Mouse (Mus musculus): ENCODE data around the gene Zswim4. TPM values are rescaled to one million over a fixed set of nuclear protein-coding genes. Genes with fewer than 3 reads are reported as not detected.

Gene Zswim4
- polyA plus RNA-seq, 1 experiment from 2014 or later, result 17.3 TPM

DNA sequence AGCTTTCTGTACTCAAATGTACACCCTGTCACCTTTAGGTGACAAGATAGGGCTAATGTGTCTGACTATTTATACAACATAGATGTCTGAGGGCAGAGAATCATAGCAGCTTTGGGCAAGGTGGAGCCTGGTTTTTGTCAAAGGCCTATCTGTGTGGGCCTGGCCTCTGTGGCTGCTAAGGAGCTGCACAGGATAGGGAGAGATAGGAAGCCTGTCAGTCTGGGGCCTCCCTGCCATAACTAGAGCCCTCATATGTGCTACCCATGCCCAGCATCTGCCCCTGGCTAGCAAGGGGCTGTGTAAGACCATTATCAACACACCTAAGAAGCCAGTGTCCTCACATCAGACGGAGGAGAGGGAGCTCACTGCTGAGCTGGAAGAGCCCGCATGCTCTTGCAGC is 69.2 kb downstream of the Zswim4 start:
- Histone ChIP-seq H3K4me2 (no peak overlapping the region), H3K4me1 (no peaks in the 10 kb centered on the region), H3K27me3 (no peaks in the 10 kb centered on the region), H3K27ac (no peak overlapping the region), H3K9ac (no peak overlapping the region), H3K9me3 (replicated peaks) (no peaks in the 10 kb centered on the region), H3K36me3 (peaks cover 33% of the 10 kb centered on the region), H3K4me3 (replicated peaks) (no peak overlapping the region)
- no peak for ATAC-seq (replicated peaks; ENCODE audit: low FRiP score)
- WGBS, result 97% methylated on average over 2 of the region's 2 CpGs

MicroRNAs encoded within 50 kb of the gene (microRNA counts, 519-probe panel; counts per million panel counts)
- microRNA mmu-miR-181c (2,702 counts per million, percentile 62 among the panel's probes with 10 or more counts), microRNA mmu-miR-23a (3,355 counts per million, percentile 88 among the panel's probes with 10 or more counts), microRNA mmu-miR-27a (3,685 counts per million, percentile 92 among the panel's probes with 10 or more counts)

Small RNA genes lying within 50 kb of the gene (microRNA-seq; reads per million reads assigned to microRNA genes)
- gene Mir181c (4,952 reads per million, percentile 92 among the genes with 10 or more reads in this experiment), gene Mir181d (2,810 reads per million, percentile 88 among the genes with 10 or more reads in this experiment), gene Mir23a (11,285 reads per million, percentile 96 among the genes with 10 or more reads in this experiment), gene Mir24-2 (not detected), gene Mir27a (167 reads per million, percentile 63 among the genes with 10 or more reads in this experiment), gene Mir3074-2 (not detected)

Other genes with a start within 250 kb of the Zswim4 start
- 11.0 and 11.5 TPM in 2 replicates for gene Samd1, start 239.4 kb downstream of the Zswim4 start, polyA plus RNA-seq (2015; fragmentation: Nextera tagmentation; extraction: Ambion mirVana)
- 1.2 and 1.3 TPM in 2 replicates for gene 1700067K01Rik, start 235.6 kb downstream of the Zswim4 start, polyA plus RNA-seq (2015; fragmentation: Nextera tagmentation; extraction: Ambion mirVana)
- 7.4 and 9.1 TPM in 2 replicates for gene 2210011C24Rik, start 224.9 kb downstream of the Zswim4 start, polyA plus RNA-seq (2015; fragmentation: Nextera tagmentation; extraction: Ambion mirVana)
- gene Palm3, start 215.6 kb downstream of the Zswim4 start, polyA plus RNA-seq (2015; fragmentation: Nextera tagmentation; extraction: Ambion mirVana), result 14.8 and 15.1 TPM in 2 replicates
- gene Il27ra, start 194.5 kb downstream of the Zswim4 start, polyA plus RNA-seq (2015; fragmentation: Nextera tagmentation; extraction: Ambion mirVana), result 2.3 and 3.2 TPM in 2 replicates
- gene Rln3, start 192.1 kb downstream of the Zswim4 start, polyA plus RNA-seq (2015; fragmentation: Nextera tagmentation; extraction: Ambion mirVana), result not detected in 2 replicates
- gene Gm10643, start 171.9 kb downstream of the Zswim4 start, polyA plus RNA-seq (2015; fragmentation: Nextera tagmentation; extraction: Ambion mirVana), result 1.2 and 1.6 TPM in 2 replicates
- 10.5 and 10.7 TPM in 2 replicates for gene Rfx1, start 170.2 kb downstream of the Zswim4 start, polyA plus RNA-seq (2015; fragmentation: Nextera tagmentation; extraction: Ambion mirVana)
- 9.2 and 11.6 TPM in 2 replicates for gene Dcaf15, start 132.3 kb downstream of the Zswim4 start, polyA plus RNA-seq (2015; fragmentation: Nextera tagmentation; extraction: Ambion mirVana)
- gene Podnl1, start 111.1 kb downstream of the Zswim4 start, polyA plus RNA-seq (2015; fragmentation: Nextera tagmentation; extraction: Ambion mirVana), result 0.21 and 1.4 TPM in 2 replicates
- 22.0 and 28.7 TPM in 2 replicates for gene Cc2d1a, start 89.1 kb downstream of the Zswim4 start, polyA plus RNA-seq (2015; fragmentation: Nextera tagmentation; extraction: Ambion mirVana)
- gene 4930432K21Rik, start 89.0 kb downstream of the Zswim4 start, polyA plus RNA-seq (2015; fragmentation: Nextera tagmentation; extraction: Ambion mirVana), result 1.7 and 2.0 TPM in 2 replicates
- 3.6 and 4.7 TPM in 2 replicates for gene Nanos3, start 51.8 kb downstream of the Zswim4 start, polyA plus RNA-seq (2015; fragmentation: Nextera tagmentation; extraction: Ambion mirVana)
- gene D8Ertd738e, start 12.7 kb upstream of the Zswim4 start, polyA plus RNA-seq (2015; fragmentation: Nextera tagmentation; extraction: Ambion mirVana), result 336 and 355 TPM in 2 replicates
- gene Mri1, start 20.3 kb upstream of the Zswim4 start, polyA plus RNA-seq (2015; fragmentation: Nextera tagmentation; extraction: Ambion mirVana), result 66.8 and 77.8 TPM in 2 replicates
- 23.0 and 25.9 TPM in 2 replicates for gene Ccdc130, start 33.3 kb upstream of the Zswim4 start, polyA plus RNA-seq (2015; fragmentation: Nextera tagmentation; extraction: Ambion mirVana)
- 2.2 and 4.0 TPM in 2 replicates for gene Cacna1a, start 151.4 kb upstream of the Zswim4 start, polyA plus RNA-seq (2015; fragmentation: Nextera tagmentation; extraction: Ambion mirVana)

Measured in kidney, embryonic 15.5 days (tissue).